Mouse (Mus musculus) natural killer cell, adult 2 months (primary cell): ENCODE measurements around the gene Pmf1.

Source experiments
- DNase-seq, 2 experiments: peaks; one replicate each; pipeline ENCODE4 v3.0.0; 2022; ENCODE audit warnings: low spot score in 2 of 2

The Pmf1 gene

DNA sequence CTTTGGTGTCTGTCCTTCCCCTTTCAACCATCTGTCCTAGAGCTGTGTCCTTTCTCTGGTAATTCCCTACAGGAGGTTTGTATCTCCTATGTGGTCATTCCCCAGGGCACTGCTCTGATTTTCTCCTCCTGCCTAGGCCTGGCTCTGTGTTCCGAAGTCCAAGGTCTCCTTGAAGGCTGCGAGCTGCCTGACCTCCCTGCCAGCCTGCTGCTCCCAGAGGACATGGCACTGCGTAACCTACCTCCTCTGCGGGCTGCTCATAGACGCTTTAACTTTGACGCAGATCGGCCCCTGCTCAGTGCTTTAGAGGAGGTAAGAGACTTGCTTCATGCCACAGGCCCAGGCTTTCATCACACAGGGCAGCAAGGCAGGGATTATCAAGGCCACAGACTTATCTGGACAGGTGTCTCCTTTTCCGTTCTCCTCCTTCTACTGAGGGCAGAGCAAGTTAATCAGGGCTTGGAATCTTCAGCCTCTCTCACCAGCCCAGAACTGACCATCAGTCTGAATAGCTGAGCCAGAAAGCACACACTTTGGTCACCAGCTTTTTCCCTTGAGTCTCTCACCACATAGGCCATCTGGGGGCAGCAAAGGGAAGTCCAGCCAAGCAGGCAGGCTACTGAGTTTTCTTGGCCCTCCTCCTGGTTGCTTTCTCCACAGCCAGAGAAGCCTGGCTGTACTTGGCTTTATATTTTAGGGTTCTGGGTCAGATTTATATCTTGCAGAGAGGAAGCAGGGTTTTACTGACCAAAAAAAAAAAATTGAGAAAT lies 55.5 kb downstream of the Pmf1 start:
- DNase-seq: no peak

DNA sequence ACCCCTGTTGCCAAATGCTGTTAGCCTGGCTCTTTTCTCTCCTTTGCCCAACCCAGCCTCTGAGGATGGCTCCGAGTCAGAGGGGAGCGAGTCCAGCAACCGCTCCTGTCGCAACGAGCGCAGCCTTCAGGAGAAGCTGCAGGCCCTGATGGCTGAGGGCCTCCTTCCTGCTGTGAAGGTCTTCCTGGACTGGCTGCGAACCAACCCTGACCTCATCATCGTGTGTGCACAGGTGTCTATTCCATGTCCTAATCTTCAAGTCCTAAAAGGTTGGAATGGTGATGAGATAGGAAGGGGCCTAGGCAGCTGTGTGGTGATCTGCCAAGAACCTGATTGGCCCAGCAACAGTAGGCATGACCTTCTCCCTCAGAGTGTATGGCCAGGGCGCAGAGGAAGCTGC lies 57.2 kb downstream of the Pmf1 start:
- no peak for DNase-seq

DNA sequence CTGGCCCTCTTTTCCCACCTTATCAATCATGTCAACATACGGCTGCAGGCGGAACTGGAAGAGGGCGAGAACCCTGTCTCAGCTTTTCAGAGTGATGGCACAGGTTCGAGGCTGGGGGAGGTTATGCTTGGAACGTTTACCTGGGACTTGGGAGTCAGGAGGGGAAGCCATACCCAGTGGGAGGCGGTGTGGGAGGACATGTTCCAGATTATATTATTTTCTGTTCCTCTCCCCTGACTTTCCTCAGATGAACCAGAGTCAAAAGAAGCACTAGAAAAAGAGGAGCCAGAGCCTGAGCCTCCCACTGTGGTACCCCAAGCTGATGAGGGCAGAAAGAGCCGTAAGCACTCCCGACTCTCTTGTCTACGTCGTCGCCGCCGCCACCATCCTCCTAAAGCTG lies 59.4 kb downstream of the Pmf1 start:
- no peak for DNase-seq
